Mouse (Mus musculus) liver, postnatal 0 days (tissue): ENCODE results near the gene Tnip1.

Source experiments
- CTCF ChIP-seq: sonication (generic); IDR thresholded peaks from 2 replicates; pipeline ENCODE4 v1.5.1; 2016; ENCODE audit warnings: antibody characterized with exemption, low read depth
- EP300 ChIP-seq: IDR thresholded peaks from 2 replicates; pipeline ENCODE4 v1.6.1; 2016; ENCODE audit warnings: antibody characterized with exemption, low read depth, mild to moderate bottlenecking

GRCm38 (mm10) chr11:54897470-54897869, 65.2 kb downstream of the Tnip1 start:
- TF ChIP-seq CTCF, result no peak
- no peak for TF ChIP-seq EP300
